Mouse (Mus musculus) ES-Bruce4 (cell line): Measurements from ENCODE around the gene Coa3. TPM values are rescaled to one million over a fixed set of nuclear protein-coding genes. Genes with fewer than 3 reads are reported as not detected.
A peak's percentile ranks its signal among the peaks of the same experiment; 100 is the strongest.

Experiments
- H3K27ac ChIP-seq: 2 replicates; pipeline ENCODE4 v1.5.1; 2012; ENCODE audit warnings: low read length, inconsistent platforms; ENCODE audit not compliant: insufficient read depth
- H3K27me3 ChIP-seq: 2 replicates; pipeline ENCODE4 v1.6.1; 2012; ENCODE audit warnings: mild to moderate bottlenecking, low read length, inconsistent platforms; ENCODE audit not compliant: control insufficient read depth, poor library complexity, insufficient read depth, severe bottlenecking
- H3K36me3 ChIP-seq: 2 replicates; pipeline ENCODE4 v1.6.1; 2012; ENCODE audit warnings: inconsistent platforms, mild to moderate bottlenecking, low read length, moderate library complexity; ENCODE audit not compliant: control insufficient read depth, poor library complexity, insufficient read depth, severe bottlenecking
- H3K4me1 ChIP-seq: one replicate; pipeline ENCODE4 v1.8.1; 2011; ENCODE audit warnings: low read length; ENCODE audit not compliant: control insufficient read depth, insufficient read depth
- H3K4me3 ChIP-seq: 2 replicates; pipeline ENCODE4 v1.5.1; 2011; ENCODE audit warnings: low read depth, mild to moderate bottlenecking, low read length
- H3K9ac ChIP-seq: 2 replicates; pipeline ENCODE4 v1.6.1; 2012; ENCODE audit warnings: low read depth, mild to moderate bottlenecking, inconsistent platforms; ENCODE audit not compliant: poor library complexity, severe bottlenecking
- H3K9me3 ChIP-seq: replicated peaks from 2 replicates; pipeline ENCODE4 v1.6.1; 2012; ENCODE audit warnings: mild to moderate bottlenecking, low read length, inconsistent platforms; ENCODE audit not compliant: control insufficient read depth, poor library complexity, insufficient read depth, severe bottlenecking
- CTCF ChIP-seq: IDR thresholded peaks from one replicate; pipeline ENCODE4 v1.8.1; 2011; ENCODE audit warnings: low read depth, low read length
- EP300 ChIP-seq: IDR thresholded peaks from 2 replicates; pipeline ENCODE4 v1.6.1; 2011; ENCODE audit warnings: low read depth, low read length; ENCODE audit not compliant: insufficient read depth
- POLR2A ChIP-seq: IDR thresholded peaks from one replicate; pipeline ENCODE4 v1.8.1; 2011; ENCODE audit warnings: low read length; ENCODE audit not compliant: insufficient read depth
- polyA plus RNA-seq: library from polyadenylated mRNA; stranded (reverse); fragments of >200 nt; gene quantifications from 2 replicates; pipeline ENCODE4 v1.2.4, GENCODE M21; 2011; ENCODE audit warnings: low read depth; ENCODE audit not compliant: missing spikeins, insufficient read depth, insufficient read length

The Coa3 gene
- polyA plus RNA-seq, 1 experiment = 44.8 TPM

- H3K4me1 ChIP-seq = no peaks in the 10 kb centered on the region
- no peak overlapping the region for H3K27ac ChIP-seq
- peak overlapping the region; percentile 94 for H3K4me3 ChIP-seq
- H3K36me3 ChIP-seq = peaks cover 37% of the 10 kb centered on the region
- H3K9me3 ChIP-seq = 0 out of 2 replicates have a peak, but pooled peaks cover 5% of the 10 kb centered on the region
- TF ChIP-seq EP300 = no peak
- TF ChIP-seq CTCF = no peak
- no peak for TF ChIP-seq POLR2A
- H3K27me3 ChIP-seq = no peaks in the 10 kb centered on the region
- H3K9ac ChIP-seq = peak overlapping the region; percentile 93
These were observed 37.6 kb upstream of the Coa3 start for GRCm38 (mm10) chr11:101316501-101316917.

DNA sequence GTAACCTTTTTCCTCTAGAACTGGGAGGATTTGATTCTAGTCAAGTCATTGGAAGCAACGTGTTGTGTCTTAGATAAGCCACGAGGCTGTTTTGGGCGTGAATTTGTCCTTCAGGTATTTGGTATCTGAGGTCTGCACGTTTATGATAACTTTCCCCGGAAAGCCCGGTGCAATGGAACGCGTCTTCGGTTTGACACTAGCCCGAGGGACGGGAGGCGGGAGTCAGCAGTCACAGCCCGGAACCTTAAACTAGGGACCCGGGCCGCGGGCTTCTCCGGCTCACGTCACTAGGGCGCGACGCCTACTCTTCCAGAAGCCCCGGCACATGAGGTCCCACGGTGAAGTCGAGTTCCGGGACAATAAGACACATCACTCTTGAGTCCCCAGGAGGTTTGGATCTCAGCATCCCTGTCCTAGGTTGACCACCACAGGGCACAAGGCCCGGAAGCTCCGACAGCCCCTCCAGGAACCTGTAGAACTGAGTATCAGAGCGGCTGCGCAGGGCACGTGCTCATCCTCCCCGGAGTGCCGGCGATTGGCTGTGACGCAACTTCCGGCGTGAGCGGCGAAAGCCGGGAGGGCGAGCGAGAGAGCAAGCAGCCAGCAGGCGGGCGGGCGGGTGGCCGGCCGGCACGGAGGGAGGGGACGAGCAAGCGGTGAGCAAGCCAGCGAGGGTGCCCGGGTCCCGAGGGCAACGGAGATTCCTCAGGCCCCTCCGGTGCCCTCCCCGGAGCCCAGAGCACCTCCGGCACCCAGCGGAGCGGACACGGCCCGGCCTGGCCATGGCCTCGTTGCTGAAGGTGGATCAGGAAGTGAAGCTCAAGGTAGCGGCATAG, 37.0 kb upstream of the Coa3 start, which contains the start of gene Psme3:
TSS of gene Psme3 (plus strand) at position 549 of the 836 bp plus-strand sequence.
- Histone ChIP-seq H3K27me3 (no peaks in the 10 kb centered on the region), H3K9me3 (0 out of 2 replicates have a peak, but pooled peaks cover 5% of the 10 kb centered on the region), H3K4me1 (no peaks in the 10 kb centered on the region), H3K4me3 (peak within 1 kb of the TSS; percentile 94), H3K27ac (peak within 1 kb of the TSS; percentile 85), H3K36me3 (peaks cover 30% of the 10 kb centered on the region), H3K9ac (peak within 1 kb of the TSS; percentile 93)
- TF ChIP-seq CTCF = no peak
- TF ChIP-seq POLR2A = no peak
- no peak for TF ChIP-seq EP300

- H3K4me1 ChIP-seq = no peaks in the 10 kb centered on the region
- peaks cover 23% of the 10 kb centered on the region for H3K36me3 ChIP-seq
- H3K9ac ChIP-seq = peak overlapping the region; percentile 93
- H3K9me3 ChIP-seq = 0 out of 2 replicates have a peak, but pooled peaks cover 5% of the 10 kb centered on the region
- H3K27me3 ChIP-seq = no peaks in the 10 kb centered on the region
- H3K27ac ChIP-seq = peak overlapping the region; percentile 85
- TF ChIP-seq EP300 (no peak), POLR2A (no peak)
- peak overlapping the region; percentile 94 for H3K4me3 ChIP-seq
These were observed 36.3 kb upstream of the Coa3 start for GRCm38 (mm10) chr11:101315082-101315650.

DNA sequence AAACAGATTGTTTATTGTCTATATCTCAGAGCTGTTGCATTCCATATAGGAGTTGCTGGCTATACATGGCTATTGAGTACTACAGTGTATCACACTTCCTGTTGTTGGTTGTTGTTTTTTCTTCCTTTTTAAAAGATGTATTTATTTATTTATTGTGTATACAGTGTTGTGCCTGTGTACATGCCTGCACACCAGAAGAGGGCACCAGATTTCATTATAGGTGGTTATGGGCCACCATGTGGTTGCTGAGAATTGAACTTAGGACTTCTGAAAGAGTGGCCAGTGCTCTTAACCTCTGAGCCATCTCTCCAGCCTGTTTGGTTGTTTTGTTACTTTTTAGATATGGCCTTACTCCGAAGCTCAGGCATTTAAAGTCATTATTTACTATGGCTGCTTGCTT, 35.7 kb upstream of the Coa3 start:
- no peak overlapping the region for H3K27ac ChIP-seq
- peak overlapping the region; percentile 93; the same call in 1 of the 2 replicates for H3K9ac ChIP-seq
- H3K36me3 ChIP-seq = peaks cover 17% of the 10 kb centered on the region
- H3K27me3 ChIP-seq = no peaks in the 10 kb centered on the region
- 0 out of 2 replicates have a peak, but pooled peaks cover 5% of the 10 kb centered on the region for H3K9me3 ChIP-seq
- H3K4me3 ChIP-seq = no peak overlapping the region
- H3K4me1 ChIP-seq = no peaks in the 10 kb centered on the region
- no peak for TF ChIP-seq CTCF
- no peak for TF ChIP-seq EP300
- TF ChIP-seq POLR2A = no peak

DNA sequence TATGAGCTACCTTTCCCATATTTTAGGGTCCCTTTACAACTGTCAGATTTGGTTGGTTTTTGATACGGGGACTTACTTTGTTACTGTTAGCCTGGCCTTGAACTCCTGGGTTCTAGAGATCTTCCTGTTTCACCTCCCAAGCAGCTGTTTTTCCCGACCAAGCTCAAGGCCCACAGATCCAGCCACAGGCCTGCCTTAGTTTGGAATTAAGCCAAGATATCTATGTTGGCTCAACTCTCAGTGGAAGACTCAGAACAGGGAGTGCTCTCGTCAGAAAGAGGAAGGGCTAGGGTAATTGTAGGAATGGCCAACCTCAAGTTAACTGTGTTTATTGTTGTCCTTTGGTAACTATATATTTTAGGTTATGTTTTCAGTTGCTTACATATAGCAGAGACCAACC, 33.2 kb upstream of the Coa3 start:
- H3K36me3 ChIP-seq = no peaks in the 10 kb centered on the region
- H3K27me3 ChIP-seq = no peaks in the 10 kb centered on the region

GRCm38 (mm10) chr11:101311083-101311482, 32.2 kb upstream of the Coa3 start:
- TF ChIP-seq POLR2A (no peak), CTCF (no peak), EP300 (no peak)
- 0 out of 2 replicates have a peak, but pooled peaks cover 5% of the 10 kb centered on the region for H3K9me3 ChIP-seq
- H3K9ac ChIP-seq = no peak overlapping the region
- H3K27ac ChIP-seq = no peak overlapping the region
- H3K27me3 ChIP-seq = no peaks in the 10 kb centered on the region
- no peaks in the 10 kb centered on the region for H3K36me3 ChIP-seq
- no peaks in the 10 kb centered on the region for H3K4me1 ChIP-seq
- no peak overlapping the region for H3K4me3 ChIP-seq

More for the DNA sequence above, 33.2 kb upstream of the Coa3 start:
- TF ChIP-seq POLR2A (no peak), EP300 (no peak), CTCF (no peak)
- H3K9ac ChIP-seq = no peak overlapping the region
- H3K9me3 ChIP-seq = 0 out of 2 replicates have a peak, but pooled peaks cover 5% of the 10 kb centered on the region
- H3K4me3 ChIP-seq = no peak overlapping the region
- H3K4me1 ChIP-seq = no peaks in the 10 kb centered on the region
- no peak overlapping the region for H3K27ac ChIP-seq
